Mouse (Mus musculus): ENCODE data around the gene Got2. TPM values are rescaled to one million over a fixed set of nuclear protein-coding genes. Genes with fewer than 3 reads are reported as not detected.

The Got2 gene
- polyA plus RNA-seq, 1 experiment = 8.7 TPM

DNA sequence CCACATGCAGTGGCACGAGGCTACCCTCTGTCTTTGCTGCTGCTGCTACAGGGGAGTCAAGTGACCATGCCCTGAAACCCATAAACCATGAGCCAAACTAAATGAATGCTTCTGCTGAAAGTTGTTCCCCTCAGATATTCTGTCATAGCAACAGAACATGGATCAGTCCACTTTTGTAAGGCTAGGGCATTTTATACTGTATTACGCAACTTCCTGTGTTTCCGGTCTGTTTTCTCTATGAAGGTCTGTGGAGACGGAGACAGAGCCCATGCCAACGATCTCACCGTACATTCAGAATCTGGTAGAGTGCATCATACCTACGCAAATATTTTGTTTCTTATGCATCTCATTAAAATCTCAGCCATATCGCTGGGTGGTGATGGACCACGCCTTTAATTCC, 18.4 kb upstream of the Got2 start:
- Histone ChIP-seq H3K36me3 (ENCODE audit: control insufficient read depth, insufficient read depth, low read length) (no peaks in the 10 kb centered on the region), H3K4me3 (ENCODE audit: control insufficient read depth, low read depth, low read length) (no peak overlapping the region)
- TF ChIP-seq CTCF (IDR thresholded peaks at IDR 0.05; ENCODE audit: control insufficient read depth, insufficient read depth, insufficient replicate concordance, low read depth, low read length) = no peak
- no peak for TF ChIP-seq POLR2A (IDR thresholded peaks at IDR 0.05; ENCODE audit: control insufficient read depth, low read depth, low read length)

DNA sequence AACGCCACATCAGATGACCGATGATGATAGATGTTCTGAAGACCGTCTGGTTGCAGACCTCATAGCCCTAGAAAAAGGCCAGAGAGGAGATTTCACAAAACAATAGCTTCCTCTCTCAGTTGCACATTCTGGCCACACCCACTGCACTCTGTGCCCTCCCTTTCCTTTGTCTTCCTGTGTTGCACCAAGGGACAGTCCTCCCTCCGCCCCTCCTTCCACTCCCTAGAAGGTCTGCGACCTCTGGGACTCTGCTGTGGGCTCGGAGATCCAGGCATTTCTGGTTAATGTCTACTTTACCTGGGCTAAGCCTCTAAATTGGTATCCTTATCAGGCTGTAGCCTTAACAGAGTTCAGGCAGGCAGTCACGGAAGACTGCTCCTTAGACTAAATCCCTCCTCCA, 13.5 kb upstream of the Got2 start:
- Histone ChIP-seq H3K27me3 (ENCODE audit: control insufficient read depth, insufficient read depth, low read length) (no peaks in the 10 kb centered on the region), H3K4me1 (ENCODE audit: control insufficient read depth, insufficient read depth, low read length) (no peaks in the 10 kb centered on the region), H3K36me3 (ENCODE audit: control insufficient read depth, insufficient read depth, low read length) (no peaks in the 10 kb centered on the region), H3K27ac (ENCODE audit: control insufficient read depth, insufficient read depth, low read depth, low read length) (no peak overlapping the region), H3K4me3 (ENCODE audit: control insufficient read depth, low read depth, low read length) (no peak overlapping the region)
- TF ChIP-seq POLR2A (IDR thresholded peaks at IDR 0.05; ENCODE audit: control insufficient read depth, low read depth, low read length) (no peak), CTCF (IDR thresholded peaks at IDR 0.05; ENCODE audit: control insufficient read depth, insufficient read depth, insufficient replicate concordance, low read depth, low read length) (no peak)

More for the DNA sequence above, 18.4 kb upstream of the Got2 start:
- no peaks in the 10 kb centered on the region for H3K27me3 ChIP-seq (ENCODE audit: control insufficient read depth, insufficient read depth, low read length)
- no peak overlapping the region for H3K27ac ChIP-seq (ENCODE audit: control insufficient read depth, insufficient read depth, low read depth, low read length)
- peaks cover 4% of the 10 kb centered on the region for H3K4me1 ChIP-seq (ENCODE audit: control insufficient read depth, insufficient read depth, low read length)

- Histone ChIP-seq H3K4me1 (ENCODE audit: control insufficient read depth, insufficient read depth, low read length) (no peaks in the 10 kb centered on the region), H3K4me3 (ENCODE audit: control insufficient read depth, low read depth, low read length) (no peak overlapping the region), H3K36me3 (ENCODE audit: control insufficient read depth, insufficient read depth, low read length) (no peaks in the 10 kb centered on the region), H3K27me3 (ENCODE audit: control insufficient read depth, insufficient read depth, low read length) (no peaks in the 10 kb centered on the region), H3K27ac (ENCODE audit: control insufficient read depth, insufficient read depth, low read depth, low read length) (no peak overlapping the region)
- TF ChIP-seq CTCF (IDR thresholded peaks at IDR 0.05; ENCODE audit: control insufficient read depth, insufficient read depth, insufficient replicate concordance, low read depth, low read length) (no peak), POLR2A (IDR thresholded peaks at IDR 0.05; ENCODE audit: control insufficient read depth, low read depth, low read length) (no peak)
Measured at GRCm38 (mm10) chr8:95893701-95894100, 5.4 kb upstream of the Got2 start.

- TF ChIP-seq CTCF (IDR thresholded peaks at IDR 0.05; ENCODE audit: control insufficient read depth, insufficient read depth, insufficient replicate concordance, low read depth, low read length) = no peak
- TF ChIP-seq POLR2A (IDR thresholded peaks at IDR 0.05; ENCODE audit: control insufficient read depth, low read depth, low read length) = 0 out of 2 replicates have a peak, but pooled peaks have one; percentile 31
- Histone ChIP-seq H3K27me3 (ENCODE audit: control insufficient read depth, insufficient read depth, low read length) (no peaks in the 10 kb centered on the region), H3K4me1 (ENCODE audit: control insufficient read depth, insufficient read depth, low read length) (peaks cover 5% of the 10 kb centered on the region), H3K36me3 (ENCODE audit: control insufficient read depth, insufficient read depth, low read length) (no peaks in the 10 kb centered on the region), H3K4me3 (ENCODE audit: control insufficient read depth, low read depth, low read length) (peak overlapping the region; percentile 78), H3K27ac (ENCODE audit: control insufficient read depth, insufficient read depth, low read depth, low read length) (no peak overlapping the region)
Measured at GRCm38 (mm10) chr8:95887578-95888284, 616 bp downstream of the Got2 start.

DNA sequence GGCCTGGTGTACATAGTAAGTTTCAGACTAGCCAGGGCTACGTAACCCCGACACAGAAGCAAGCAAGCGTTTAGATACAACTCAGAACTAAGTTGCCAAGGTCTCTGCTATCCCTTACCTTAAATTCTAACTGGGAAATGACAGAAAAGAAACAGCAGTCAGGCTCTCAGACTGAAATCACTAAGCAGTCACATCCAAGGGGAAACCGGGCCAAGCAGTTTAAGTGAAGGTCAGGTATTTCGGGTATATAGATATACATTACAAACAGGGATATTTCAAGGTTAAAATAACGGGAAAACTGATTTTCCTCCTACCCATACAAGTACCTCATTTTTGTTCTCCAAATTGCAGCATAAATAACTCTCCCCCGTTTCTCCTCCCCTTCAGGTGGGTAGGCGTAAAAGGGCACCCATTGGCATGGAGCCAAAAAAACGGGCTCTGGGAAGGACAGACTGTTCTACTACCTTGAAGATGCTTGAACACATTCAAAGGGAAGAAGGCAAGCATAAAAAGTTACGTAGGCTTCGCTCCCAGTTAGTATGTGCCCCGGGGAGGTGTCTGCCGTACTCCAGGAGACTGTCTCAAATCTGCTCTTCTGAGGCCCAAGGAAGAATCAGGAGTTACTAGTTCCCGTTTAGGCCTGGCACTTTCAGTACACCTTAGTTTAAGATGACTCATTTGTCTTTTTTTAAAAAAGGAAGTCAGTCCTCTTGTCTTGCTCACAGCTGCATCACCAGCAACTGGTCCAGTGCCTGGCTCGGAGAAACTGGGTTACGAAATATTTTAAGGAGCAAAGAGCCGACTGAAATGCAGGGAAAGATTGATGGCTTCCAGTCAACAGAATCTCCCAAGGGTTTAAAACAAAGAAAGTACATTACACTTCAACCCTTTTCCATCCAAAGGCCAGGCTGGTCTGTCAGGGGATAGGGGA, 1.4 kb downstream of the Got2 start:
- H3K4me1 ChIP-seq (ENCODE audit: control insufficient read depth, insufficient read depth, low read length) = peaks cover 5% of the 10 kb centered on the region

DNA sequence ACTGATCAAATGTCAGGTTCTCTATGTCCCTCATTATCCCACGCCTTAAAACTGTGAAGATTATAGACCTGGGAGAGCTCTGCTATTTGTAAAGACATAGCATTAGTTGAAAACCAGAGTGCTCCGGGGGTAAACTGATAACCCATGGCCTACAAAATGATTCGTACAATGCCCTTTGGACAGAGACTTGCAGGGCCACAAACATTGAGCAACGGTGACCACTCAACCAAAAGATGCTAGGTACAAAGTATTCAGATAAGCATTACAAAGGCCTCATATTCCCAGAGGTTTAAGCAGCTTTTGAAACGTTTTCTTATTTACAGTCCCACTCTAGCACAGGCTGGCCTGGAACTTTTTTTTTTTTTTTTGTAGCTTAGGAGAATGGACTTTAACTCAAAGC, 2.4 kb downstream of the Got2 start:
- H3K27ac ChIP-seq (ENCODE audit: control insufficient read depth, insufficient read depth, low read depth, low read length) = no peak overlapping the region
- H3K36me3 ChIP-seq (ENCODE audit: control insufficient read depth, insufficient read depth, low read length) = no peaks in the 10 kb centered on the region
- H3K27me3 ChIP-seq (ENCODE audit: control insufficient read depth, insufficient read depth, low read length) = no peaks in the 10 kb centered on the region
- H3K4me3 ChIP-seq (ENCODE audit: control insufficient read depth, low read depth, low read length) = no peak overlapping the region
- TF ChIP-seq CTCF (IDR thresholded peaks at IDR 0.05; ENCODE audit: control insufficient read depth, insufficient read depth, insufficient replicate concordance, low read depth, low read length) = no peak
- peaks cover 5% of the 10 kb centered on the region for H3K4me1 ChIP-seq (ENCODE audit: control insufficient read depth, insufficient read depth, low read length)

More for the DNA sequence above, 1.4 kb downstream of the Got2 start:
- Histone ChIP-seq H3K27me3 (ENCODE audit: control insufficient read depth, insufficient read depth, low read length) (no peaks in the 10 kb centered on the region), H3K36me3 (ENCODE audit: control insufficient read depth, insufficient read depth, low read length) (no peaks in the 10 kb centered on the region), H3K4me3 (ENCODE audit: control insufficient read depth, low read depth, low read length) (peak overlapping the region; percentile 78), H3K27ac (ENCODE audit: control insufficient read depth, insufficient read depth, low read depth, low read length) (no peak overlapping the region)
- TF ChIP-seq POLR2A (IDR thresholded peaks at IDR 0.05; ENCODE audit: control insufficient read depth, low read depth, low read length) (no peak), CTCF (IDR thresholded peaks at IDR 0.05; ENCODE audit: control insufficient read depth, insufficient read depth, insufficient replicate concordance, low read depth, low read length) (no peak)

GRCm38 (mm10) chr8:95885271-95885841, 3.0 kb downstream of the Got2 start:
- Histone ChIP-seq H3K36me3 (ENCODE audit: control insufficient read depth, insufficient read depth, low read length) (no peaks in the 10 kb centered on the region), H3K4me3 (ENCODE audit: control insufficient read depth, low read depth, low read length) (no peak overlapping the region), H3K4me1 (ENCODE audit: control insufficient read depth, insufficient read depth, low read length) (peaks cover 5% of the 10 kb centered on the region), H3K27ac (ENCODE audit: control insufficient read depth, insufficient read depth, low read depth, low read length) (no peak overlapping the region), H3K27me3 (ENCODE audit: control insufficient read depth, insufficient read depth, low read length) (no peaks in the 10 kb centered on the region)
- TF ChIP-seq POLR2A (IDR thresholded peaks at IDR 0.05; ENCODE audit: control insufficient read depth, low read depth, low read length) = no peak
- TF ChIP-seq CTCF (IDR thresholded peaks at IDR 0.05; ENCODE audit: control insufficient read depth, insufficient read depth, insufficient replicate concordance, low read depth, low read length) = no peak
